Mouse (Mus musculus): ENCODE data around the gene Cenpb.
"Not testable (repeated sequence)": the region's sequence is repeated elsewhere in the genome, so short reads cannot be mapped to it uniquely, and the experiment has no call there.

The Cenpb gene

DNA sequence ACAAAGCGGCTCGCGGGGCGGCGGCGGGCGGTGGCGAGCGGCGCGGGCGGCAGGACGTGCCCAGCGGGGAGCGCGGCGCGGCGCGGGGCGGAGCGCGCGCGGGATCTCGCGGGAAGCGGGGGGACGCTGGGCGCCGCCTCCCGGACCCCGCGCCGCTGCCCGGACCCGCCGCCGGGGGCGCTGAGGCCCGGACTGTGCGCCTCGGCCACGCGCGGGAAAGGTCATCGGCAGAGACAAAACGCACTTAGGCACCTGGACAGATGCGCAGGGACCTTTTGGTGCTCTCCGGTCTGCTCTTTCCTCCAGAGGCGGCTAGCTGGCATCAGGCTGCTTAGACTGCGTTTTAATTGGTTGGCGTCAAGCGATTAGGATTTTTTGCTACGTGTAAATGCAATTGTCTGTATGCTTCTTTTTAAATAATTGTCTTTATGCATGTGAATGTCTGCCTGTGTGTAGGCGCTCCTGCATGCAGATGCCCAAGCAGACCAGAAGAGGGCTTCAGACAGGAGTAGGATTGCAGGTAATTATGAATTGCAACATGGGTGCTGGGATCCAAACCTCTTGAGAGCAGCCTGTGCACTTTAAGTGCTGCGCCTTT lies at the start of gene Cenpb:
Gene Cenpb, minus strand, starts transcription at position 78 of the 598 bp plus-strand sequence.
- peak; percentile 77 for DNase-seq (ENCODE audit: extremely low read depth, low read depth)

DNA sequence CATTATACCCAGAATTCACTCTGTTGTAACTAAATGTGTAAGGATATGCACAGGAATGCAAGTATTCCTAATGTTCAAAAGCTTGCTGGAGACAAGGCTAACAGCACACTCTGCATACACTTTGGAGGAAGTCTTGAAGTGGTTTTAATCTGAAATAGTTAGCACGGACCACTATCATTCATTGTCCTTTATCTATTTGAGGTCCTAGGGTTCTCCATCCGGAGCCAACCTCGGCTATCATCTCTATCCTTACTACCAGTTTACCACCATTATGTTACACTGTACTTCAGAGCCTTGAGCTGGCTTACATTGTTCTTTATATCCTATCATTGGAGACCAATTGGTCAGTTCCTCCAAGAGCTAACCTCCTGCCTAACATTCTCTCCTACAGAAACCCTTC lies 47.4 kb upstream of the Cenpb start:
- DNase-seq (ENCODE audit: extremely low read depth, low read depth): no peak

DNA sequence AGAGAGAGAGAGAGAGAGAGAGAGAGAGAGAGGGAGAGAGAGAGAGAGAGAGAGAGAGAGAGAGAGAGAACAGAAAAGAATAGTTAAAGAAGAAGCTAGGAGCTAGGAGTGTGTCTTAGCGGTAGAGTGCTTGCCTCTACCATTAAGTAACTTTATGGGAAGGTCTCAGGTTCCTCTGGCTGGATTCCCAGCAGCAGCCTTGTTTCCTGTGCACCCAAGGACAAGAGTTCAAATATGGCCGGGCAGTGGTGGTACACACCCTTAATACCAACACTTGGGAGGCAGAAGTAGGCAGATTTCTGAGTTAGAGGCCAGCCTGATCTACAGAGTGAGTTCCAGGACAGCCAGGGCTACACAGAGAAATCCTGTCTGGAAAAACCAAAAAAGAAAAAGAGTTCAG lies 46.8 kb upstream of the Cenpb start:
- DNase-seq (ENCODE audit: extremely low read depth, low read depth): not testable (repeated sequence)

DNA sequence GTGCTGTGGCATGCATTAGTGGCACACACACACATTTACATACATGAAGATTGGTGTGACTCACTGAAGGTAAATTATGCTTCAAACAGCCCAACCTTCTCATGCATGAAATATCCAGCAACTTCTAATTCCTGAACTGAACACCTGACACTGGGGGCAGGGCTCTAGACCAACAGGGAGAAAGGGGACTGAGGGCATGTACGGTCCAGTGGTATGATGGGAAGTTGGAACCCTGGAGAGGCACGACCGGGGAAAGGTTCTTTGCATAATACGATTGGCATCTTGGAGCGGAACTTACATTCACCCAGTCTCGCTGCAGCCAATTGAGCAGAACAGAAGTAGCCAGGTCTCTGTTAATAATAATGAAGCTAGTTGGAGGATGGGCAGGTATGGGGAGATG lies 45.3 kb upstream of the Cenpb start:
- DNase-seq (ENCODE audit: extremely low read depth, low read depth): no peak

DNA sequence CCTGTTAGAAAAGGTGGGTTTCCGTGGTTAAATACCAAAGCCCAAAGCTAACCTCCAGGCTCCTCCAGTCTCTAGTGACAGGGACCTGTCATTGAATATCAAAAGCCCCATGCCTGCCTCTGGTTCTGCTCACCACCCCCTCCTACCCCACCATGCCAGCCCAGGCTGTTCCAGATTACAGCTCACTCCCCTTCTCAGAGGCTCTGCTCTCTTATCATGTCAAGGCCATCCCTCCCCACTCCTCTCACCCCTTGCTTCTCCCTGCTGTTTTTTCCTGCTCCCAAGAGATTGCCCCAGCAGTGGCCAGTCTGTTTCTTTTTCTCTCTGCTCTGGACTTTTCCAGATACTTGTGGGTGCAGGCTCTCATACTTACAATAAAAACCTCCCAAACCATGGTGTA lies 43.7 kb upstream of the Cenpb start:
- no peak for DNase-seq (ENCODE audit: extremely low read depth, low read depth)

DNA sequence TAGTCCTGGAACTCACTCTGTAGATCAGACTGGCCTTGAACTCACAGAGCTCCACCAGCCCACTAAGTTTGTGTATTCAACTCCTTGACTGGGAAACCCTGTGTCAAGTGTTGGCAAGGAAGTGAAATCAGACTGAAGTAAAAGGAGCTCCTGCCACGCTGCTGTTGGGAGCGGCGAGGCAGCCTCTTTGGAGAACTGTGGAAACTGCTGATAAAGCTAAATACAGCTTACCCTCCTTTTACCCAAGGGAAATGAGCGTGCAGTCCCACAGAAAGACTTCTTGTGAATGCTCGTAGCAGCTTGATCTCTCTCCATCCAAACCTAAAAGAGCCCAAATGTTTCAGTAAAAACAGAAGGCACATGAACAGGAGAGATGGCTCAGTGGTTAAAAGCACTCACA lies 42.7 kb upstream of the Cenpb start:
- no peak for DNase-seq (ENCODE audit: extremely low read depth, low read depth)

DNA sequence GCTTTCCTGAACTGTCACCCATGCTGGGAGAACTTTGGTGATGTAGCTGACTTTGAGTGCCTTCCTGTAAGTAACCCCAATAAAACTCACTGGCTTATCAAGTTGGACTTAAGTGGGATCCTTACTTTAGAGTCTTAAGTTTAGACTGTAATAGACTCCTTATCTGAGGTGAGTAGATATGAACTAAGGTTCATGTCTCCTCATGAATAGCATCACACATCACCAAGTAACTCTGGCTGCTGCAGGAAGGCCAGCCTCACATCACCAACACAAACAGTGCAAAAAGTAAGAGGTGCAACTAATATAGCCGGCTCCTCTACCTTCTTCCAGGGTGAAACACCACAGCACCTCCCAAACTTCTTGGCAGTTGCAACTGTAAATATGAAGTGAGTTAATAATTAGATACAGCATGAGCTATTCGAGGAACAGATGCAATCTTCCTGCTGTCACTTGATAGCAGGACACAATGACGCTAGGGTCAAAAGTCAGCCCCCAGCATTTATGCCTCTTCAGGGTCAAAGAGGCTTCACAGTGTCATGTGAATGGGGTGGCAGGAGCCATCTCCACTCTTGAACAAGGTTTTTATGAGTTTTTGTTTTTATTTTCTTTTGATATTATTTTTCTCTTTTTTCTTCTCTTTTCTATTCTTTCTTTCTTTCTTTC lies 42.1 kb upstream of the Cenpb start:
- no peak for DNase-seq (ENCODE audit: extremely low read depth, low read depth)

DNA sequence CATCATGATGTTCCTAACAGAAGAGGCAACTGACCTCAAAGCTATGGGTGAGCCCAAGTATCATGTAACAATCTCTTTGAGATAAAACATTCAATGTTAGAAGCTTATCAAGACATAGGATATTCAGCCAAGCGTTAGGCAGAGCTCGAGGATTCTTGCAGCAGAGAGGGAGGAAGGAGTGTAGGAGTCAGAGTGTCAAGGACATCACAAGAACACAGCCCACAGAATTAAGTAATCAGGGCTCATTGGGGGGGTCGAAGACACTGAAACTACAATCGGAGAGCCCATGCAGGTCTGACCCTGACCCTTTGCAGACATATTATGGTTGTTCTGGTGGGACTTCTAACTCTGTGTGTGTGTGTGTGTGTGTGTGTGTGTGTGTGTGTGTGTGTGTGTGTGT lies 40.2 kb upstream of the Cenpb start:
- no peak for DNase-seq (ENCODE audit: extremely low read depth, low read depth)

DNA sequence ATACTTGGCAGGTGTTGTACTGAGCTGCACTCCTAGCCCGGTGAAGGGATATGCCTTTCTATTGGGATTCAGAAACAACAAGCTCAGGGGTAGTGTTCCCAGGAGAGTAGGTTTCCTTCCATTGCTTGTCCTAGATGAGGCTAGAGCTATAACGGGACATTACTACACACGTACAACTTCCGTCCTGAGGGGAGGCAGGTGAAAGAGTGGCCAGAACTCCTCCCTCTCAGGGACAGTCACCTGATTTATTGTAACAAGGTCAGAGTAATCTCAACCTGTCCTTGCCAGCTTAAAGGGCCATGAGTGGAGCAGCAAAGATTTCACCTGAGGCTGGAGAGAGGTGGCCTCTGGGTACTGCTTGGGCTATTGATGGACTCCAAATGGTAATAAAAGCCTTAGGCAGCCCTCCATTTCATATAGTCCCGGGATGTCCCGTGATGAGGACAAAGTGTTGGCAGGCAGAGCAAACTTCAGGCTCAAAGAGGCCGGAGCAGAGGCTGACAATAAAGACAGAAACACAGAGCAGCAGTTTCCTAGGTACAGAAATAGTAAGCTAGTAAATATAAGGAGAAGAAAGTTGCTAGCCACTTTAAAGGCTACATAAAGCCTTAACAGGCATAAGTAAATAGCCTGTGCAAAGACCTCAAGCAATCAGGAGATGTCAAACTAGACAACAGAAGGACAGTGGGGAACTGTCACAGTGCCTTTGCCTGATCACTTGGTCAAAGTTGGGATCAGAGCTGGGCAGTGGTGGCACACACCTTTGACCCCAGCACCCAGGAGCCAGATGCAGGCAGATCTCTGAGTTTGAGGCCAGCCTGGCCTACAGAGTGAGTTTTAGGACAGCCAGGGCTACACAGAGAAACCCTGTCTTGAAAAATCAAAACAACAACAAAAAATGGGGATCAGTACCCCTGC lies 36.3 kb upstream of the Cenpb start:
- no peak for DNase-seq (ENCODE audit: extremely low read depth, low read depth)

DNA sequence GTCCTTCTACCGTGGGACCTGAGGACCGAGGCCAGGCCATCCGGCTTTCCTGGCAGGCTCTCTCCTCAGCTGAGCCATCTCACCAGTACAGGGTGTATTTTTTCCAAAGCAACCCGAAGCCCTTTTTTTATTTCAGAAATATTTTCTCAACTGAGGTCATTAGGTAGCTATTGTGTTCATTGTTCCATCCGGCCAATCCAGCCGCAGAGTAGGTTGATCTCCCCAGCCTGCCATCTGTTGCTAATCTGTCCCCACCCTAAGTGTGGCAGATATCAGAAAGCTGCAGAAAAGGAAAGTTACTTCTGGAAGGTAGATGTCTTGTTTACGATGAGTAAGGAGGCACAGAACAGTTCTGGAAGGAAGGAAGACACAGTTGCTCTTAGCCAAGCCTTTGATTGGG lies 33.9 kb upstream of the Cenpb start:
- no peak for DNase-seq (ENCODE audit: extremely low read depth, low read depth)

DNA sequence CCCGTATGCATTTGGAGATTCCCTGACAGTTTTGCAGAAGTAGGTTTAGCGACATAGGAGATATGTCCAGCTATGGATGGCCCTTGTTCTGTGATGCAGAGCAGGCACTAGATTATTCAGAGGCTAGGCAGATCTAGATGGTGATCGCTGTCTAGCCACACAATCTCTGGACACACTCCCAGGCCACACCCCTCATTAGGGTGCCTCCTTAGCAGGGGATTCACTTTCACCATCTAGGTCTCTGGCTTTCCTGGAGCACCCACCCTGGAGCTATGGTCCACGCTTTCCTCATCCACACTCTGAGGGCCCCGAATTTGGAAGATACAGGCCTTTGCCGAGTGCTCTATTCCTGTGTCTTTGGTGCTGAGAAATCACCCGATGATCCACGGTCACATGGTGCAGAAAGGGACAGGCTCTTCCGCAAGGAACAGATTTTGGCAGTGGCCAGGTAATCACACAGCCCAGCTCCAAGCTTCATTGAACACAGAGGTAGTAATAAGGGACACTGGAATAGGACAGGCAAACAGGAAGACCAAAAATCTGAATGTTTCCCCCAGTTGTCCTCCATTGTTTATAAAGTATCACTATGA lies 31.3 kb upstream of the Cenpb start:
- no peak for DNase-seq (ENCODE audit: extremely low read depth, low read depth)

DNA sequence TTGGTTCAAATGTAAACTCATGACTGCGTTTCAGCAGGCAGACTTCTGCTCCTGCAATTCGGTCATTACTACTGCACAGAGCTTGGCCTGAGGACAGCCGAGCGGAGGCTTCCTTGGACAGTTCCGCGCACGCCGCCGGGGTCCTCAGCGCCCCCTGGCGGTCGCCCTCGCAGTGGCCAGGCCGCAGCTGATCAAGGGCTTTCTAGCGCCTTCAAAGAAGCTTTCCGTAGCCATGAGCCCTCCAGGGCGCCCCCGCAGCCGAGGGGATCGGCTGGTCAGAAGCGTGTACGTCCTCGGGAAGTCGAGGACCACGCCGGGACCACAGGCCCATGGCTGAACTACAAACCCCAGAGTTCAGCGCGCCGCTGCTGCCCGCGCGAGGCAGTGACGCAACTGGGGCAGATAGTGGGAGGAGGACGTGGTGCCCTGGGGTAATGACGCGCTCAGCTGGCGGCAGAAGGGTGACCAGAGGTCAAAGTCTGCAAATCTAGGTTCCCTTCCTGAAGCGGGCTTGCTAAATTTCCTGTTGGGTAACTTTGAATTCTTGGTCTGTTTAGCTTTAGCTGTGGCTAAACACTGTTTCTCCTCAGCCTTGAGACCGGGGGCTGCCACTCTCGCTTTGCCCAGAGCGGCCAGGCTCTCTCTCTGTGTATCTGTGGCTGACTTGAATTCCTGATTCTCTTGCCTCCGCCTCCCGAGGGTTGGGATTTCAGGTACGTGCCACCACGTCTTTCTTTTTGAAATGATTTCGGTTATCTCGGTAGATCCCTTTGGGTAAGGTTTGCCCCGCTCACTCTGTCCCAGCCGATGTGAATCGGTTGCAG lies 30.3 kb upstream of the Cenpb start:
- peak; percentile 80 for DNase-seq (ENCODE audit: extremely low read depth, low read depth)

DNA sequence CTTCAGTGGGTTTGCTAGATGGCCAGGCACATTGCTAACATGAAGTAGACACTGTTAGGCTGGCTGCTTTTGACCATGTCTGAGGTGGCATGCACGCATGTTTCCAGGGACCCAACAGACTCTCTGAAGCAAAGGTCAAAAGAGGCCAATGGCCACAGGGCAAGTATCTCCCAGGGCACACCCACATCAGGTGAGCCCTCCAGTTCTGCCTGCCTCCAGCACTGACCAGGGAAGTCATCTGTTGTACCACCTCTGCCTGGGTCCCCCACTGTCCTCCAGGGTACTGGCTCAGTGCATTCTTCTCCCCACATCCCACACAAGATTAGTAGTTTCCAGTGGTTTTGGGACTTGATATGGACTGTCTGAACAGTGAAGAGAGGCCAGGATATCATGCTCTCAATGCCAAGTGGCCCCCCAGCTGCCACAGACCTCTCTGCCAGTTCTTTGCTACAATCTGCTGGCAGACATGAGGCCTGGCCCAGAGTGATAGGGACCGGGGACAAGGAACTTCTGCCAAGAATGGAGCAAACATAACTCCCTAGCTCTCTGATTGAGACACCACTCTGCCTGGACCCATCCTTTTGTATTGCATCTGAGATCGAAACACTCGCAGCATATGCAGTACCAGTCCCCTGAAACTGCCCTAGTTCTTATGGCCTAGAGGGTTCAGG lies 29.4 kb upstream of the Cenpb start:
- no peak for DNase-seq (ENCODE audit: extremely low read depth, low read depth)

DNA sequence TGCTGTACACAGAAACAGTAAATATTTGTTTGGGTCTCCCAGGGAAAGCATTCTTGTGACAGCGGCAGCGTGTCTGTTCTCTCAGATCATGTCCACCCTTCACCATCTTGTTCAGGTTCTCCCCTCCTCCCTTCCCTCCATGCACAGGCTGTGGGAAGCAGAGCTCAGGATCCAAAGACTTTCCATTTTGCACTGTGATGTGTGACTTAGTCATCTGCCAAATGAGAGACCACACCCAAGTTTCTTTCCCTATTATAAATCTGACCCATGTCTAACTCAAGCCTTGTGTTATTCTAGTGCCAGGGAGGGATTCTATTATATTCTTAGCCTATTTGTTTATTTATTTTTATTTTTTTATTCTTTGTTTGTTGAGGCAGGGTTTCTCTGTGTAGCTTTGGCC lies 28.5 kb upstream of the Cenpb start:
- no peak for DNase-seq (ENCODE audit: extremely low read depth, low read depth)

DNA sequence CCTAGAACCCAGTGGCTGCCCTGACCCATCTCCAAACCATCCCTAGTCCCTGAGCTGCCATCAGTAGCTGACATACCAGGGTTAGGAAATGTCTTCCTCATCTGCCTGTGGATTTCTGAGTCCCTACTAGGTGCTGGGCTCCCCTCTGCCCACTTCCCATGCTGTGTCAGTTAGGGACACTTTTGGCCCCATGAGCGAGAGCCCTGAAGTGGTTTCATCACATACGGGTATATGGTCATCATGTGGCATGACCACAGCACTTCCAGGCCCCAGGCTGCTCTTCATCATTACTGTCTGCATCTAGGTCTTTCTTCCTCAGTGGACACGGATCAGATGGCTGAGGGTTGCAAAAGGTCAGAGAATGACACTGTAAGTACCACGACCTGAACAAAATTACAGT lies 26.9 kb upstream of the Cenpb start, which contains the start of gene Ap5s1:
Gene Ap5s1, plus strand, starts transcription at position 301 of the 400 bp plus-strand sequence.
- DNase-seq (ENCODE audit: extremely low read depth, low read depth): no peak

DNA sequence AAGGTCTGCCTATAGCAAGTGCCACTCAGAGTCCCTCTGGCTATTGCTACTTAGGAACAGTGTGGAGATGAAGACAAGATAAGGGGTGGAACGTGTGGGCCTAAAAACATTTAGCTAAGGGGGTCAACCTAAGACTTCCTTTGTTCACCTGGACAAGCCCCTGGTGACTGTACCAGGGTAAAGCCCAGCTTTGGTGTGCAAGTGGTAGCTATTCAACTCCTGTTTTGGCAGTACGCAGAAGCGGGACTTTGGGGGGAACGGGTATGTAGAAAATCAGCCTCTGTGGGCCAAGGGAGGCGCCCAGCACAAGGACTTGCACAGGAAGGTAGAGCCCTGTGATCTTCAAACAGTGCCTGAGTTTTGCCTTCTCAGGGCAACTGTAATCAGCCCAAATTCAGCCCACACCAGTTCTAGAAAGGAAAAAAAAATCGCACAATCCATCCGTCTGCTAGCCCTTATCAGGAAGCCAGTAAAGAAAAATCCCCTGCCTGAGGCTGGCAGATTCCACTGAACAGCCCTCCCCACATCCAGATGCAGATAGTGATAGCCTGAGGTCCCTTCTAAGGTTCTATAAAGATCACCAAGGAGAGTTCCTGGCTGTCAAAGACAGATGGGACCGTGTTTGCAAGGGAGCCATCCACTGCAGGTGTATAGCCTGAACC lies 25.8 kb upstream of the Cenpb start:
- peak; percentile 93 for DNase-seq (ENCODE audit: extremely low read depth, low read depth)

DNA sequence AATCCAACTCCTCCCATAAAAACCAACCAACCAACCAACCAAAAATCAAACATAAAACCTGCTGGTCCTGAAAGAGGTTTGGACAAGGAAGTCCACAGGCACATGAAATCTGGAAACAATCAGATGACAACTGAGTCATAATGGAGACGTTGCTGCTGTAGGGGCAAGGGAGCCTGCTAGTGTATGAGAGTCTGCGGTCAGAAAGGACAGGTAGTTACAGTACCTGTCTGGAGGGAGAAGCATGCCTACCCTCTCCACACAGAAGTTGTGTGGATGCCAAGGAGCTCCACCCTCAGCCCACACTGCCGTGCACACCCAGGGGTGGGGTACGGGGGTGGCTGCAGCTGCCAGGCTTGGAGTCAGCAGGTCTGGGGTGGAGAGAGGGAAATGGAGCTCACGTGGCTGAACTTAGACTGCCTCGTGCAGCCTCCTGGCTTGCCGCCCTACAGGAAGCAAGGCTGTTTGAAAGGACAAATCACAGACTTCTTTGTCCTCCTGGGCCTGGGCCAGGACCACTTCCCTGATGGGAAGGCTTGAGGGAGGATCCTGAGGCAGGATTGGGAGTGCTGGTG lies 24.6 kb upstream of the Cenpb start:
- DNase-seq (ENCODE audit: extremely low read depth, low read depth): no peak

DNA sequence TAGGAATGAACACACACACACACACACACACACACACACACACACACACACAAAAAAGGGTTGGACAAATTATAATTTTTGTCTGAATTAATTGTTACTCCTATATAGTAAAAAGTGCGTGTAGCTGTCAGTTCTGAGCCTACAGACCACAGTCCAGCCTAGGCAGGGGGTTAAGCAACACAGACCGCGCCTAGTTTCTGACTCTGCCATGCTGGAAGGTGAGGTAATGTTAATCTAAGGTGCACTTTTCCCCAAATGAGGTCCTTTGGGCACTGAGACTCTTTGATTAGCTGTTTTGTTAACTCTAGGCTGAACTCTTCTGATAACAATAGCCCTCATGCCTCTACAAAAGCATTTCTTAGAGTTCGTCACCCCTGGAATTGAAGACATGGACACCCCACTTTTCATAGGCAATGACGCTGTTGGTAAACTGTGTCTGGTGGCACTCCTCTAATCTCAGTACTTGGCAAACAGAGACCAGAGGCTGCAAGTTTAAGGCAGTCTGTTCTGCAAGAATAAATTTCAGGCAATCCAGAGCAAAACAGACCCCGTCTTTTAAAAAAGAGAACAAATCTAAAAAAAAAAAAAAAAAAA lies 24.0 kb upstream of the Cenpb start:
- DNase-seq (ENCODE audit: extremely low read depth, low read depth): no peak

DNA sequence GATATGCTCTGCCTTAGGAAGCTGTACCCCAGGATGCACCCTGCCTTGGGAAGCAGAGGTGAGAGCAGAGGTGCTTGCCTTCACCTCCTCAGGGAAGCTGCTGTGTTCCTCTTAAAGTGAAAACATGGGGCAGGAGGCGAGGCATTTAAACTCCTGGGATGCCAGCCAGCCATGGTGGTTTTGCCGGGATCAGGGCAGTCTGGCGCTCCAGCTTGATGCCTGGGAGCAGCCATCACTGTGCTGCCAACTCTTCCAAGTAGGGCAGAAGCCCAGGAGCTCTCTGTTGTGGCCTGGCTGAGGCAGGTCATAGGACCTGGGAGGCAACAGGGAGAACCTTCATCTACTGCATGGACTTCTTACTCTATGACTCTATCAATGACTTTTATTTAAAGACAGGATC lies 21.4 kb upstream of the Cenpb start:
- no peak for DNase-seq (ENCODE audit: extremely low read depth, low read depth)

Measured in MEL-GATA-1-ER (cell line).